In the genomic region with DNA sequence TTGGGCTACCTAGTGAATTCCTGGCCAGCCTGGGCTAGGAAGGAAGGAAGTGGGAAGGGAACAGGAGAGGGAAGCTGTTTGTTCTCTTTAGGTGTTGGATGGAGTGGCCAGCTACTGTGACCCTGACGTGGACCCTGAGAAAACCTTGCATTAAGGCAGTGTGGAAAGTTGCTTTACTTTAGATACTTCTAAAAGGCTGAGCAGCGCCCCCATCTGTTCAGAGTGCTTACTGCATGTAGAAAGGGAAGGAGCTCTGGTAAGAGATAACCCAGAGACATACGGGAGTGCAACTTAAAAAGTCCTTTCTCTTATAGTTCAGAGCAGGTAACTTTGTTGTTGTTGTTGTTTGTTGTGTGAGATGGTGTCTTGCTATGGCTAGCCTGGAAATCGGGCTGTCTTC, we compare ENCODE assay signal across 9 mouse cellular contexts. TPM values are rescaled to one million over a fixed set of nuclear protein-coding genes. Genes with fewer than 3 reads are reported as not detected.
DNase-seq lines count a peak whose midpoint lies in the region; ATAC-seq lines count a peak whose summit lies in the region.
"Had no signal": no experiment of that assay in that cellular context is flagged by ENCODE, and none has a peak within 500 bp of the region (broad histone marks: within the 10 kb centered on the region; RNA-seq: fewer than 3 reads in every experiment).

No protein-coding gene starts in this region.

- DNase-seq in hindbrain, embryonic 11.5 days (ENCODE audit: low spot score): peak; percentile 66
- DNase-seq in A20 (ENCODE audit: low read depth, low spot score) (peak; percentile 66), MN1 (ENCODE audit: low spot score) (peak; percentile 69)
- DNase-seq in cerebellum, postnatal 14 days: peak; percentile 50 to 81
- peak; percentile 57 for DNase-seq in kidney, postnatal 14 days
- DNase-seq in naive thymus-derived CD4-positive, alpha-beta T cell, adult 2 months (ENCODE audit: low read depth): peak; percentile 73

- no peaks in the 10 kb centered on the region for H3K36me3 ChIP-seq in hindbrain, embryonic 11.5 days (ENCODE audit: control insufficient read depth, insufficient read depth, low read length)
- H3K36me3 ChIP-seq in hindbrain, embryonic 12.5 days: peaks cover 39% of the 10 kb centered on the region

- ATAC-seq in hindbrain, embryonic 11.5 days (ENCODE audit: low FRiP score): no peak
- ATAC-seq in hindbrain, embryonic 12.5 days (ENCODE audit: low FRiP score): no peak
- no peak for ATAC-seq in frontal cortex, adult (ENCODE audit: low TSS enrichment)

- no peaks in the 10 kb centered on the region for H3K27me3 ChIP-seq in hindbrain, embryonic 11.5 days (ENCODE audit: control insufficient read depth, insufficient read depth, low read length)
- no peaks in the 10 kb centered on the region for H3K27me3 ChIP-seq in hindbrain, embryonic 12.5 days
- H3K27me3 ChIP-seq: liver, embryonic 15.5 days had no signal

- no peak overlapping the region for H3K4me2 ChIP-seq in hindbrain, embryonic 11.5 days (replicated peaks; ENCODE audit: low read depth, low read length)
- H3K4me2 ChIP-seq in hindbrain, embryonic 12.5 days (replicated peaks): no peak overlapping the region
- H3K4me2 ChIP-seq: liver, embryonic 15.5 days had no signal

- no peak overlapping the region for H3K9ac ChIP-seq in hindbrain, embryonic 11.5 days (ENCODE audit: low read depth, low read length)
- no peak overlapping the region for H3K9ac ChIP-seq in hindbrain, embryonic 12.5 days
- H3K9ac ChIP-seq: liver, embryonic 15.5 days had no signal

- no peak overlapping the region for H3K4me3 ChIP-seq in hindbrain, embryonic 11.5 days (ENCODE audit: low read depth, low read length)
- H3K4me3 ChIP-seq in hindbrain, embryonic 12.5 days: no peak overlapping the region
- H3K4me3 ChIP-seq: liver, embryonic 15.5 days had no signal

- H3K9me3 ChIP-seq in hindbrain, embryonic 11.5 days (ENCODE audit: control insufficient read depth, low read length): no peaks in the 10 kb centered on the region
- H3K9me3 ChIP-seq in hindbrain, embryonic 12.5 days (replicated peaks): no peaks in the 10 kb centered on the region
- H3K9me3 ChIP-seq: liver, embryonic 15.5 days had no signal

- H3K4me1 ChIP-seq in hindbrain, embryonic 11.5 days (replicated peaks; ENCODE audit: control insufficient read depth, insufficient read depth, low read length): no peaks in the 10 kb centered on the region
- H3K4me1 ChIP-seq in hindbrain, embryonic 12.5 days: no peaks in the 10 kb centered on the region; the same call in 1 of the 2 replicates
- H3K4me1 ChIP-seq: liver, embryonic 15.5 days had no signal

- H3K27ac ChIP-seq in hindbrain, embryonic 11.5 days (ENCODE audit: low read depth, low read length): no peak overlapping the region
- no peak overlapping the region for H3K27ac ChIP-seq in hindbrain, embryonic 12.5 days
- H3K27ac ChIP-seq: liver, embryonic 15.5 days had no signal

- 57% methylated on average over 4 of the region's 4 CpGs for WGBS in hindbrain, embryonic 11.5 days
- 60% methylated on average over 4 of the region's 4 CpGs for WGBS in hindbrain, embryonic 12.5 days

RNA-seq across cellular contexts. Expression of gene Rlbp1, which starts 40.9 kb away (rescaled TPM):
- 0.40 and 0.93 TPM in 2 replicates for polyA plus RNA-seq in hindbrain, embryonic 11.5 days (2014; fragmentation: Nextera tagmentation; extraction: Ambion mirVana)
- polyA plus RNA-seq in hindbrain, embryonic 12.5 days (2016; fragmentation: Nextera tagmentation; extraction: Ambion mirVana): 4.0 and 4.9 TPM in 2 replicates

RNA-seq across cellular contexts. Expression of gene Fanci, which starts 45.8 kb away (rescaled TPM):
- polyA plus RNA-seq in hindbrain, embryonic 11.5 days (2014; fragmentation: Nextera tagmentation; extraction: Ambion mirVana): 11.7 and 16.5 TPM in 2 replicates
- polyA plus RNA-seq in hindbrain, embryonic 12.5 days (2016; fragmentation: Nextera tagmentation; extraction: Ambion mirVana): 10.0 and 11.2 TPM in 2 replicates
